Mouse (Mus musculus): ENCODE measurements around the gene Zfp143.
"Not testable (repeated sequence)": the region's sequence is repeated elsewhere in the genome, so short reads cannot be mapped to it uniquely, and the experiment has no call there.

The Zfp143 gene

GRCm38 (mm10) chr7:110096332-110096731, 35.3 kb downstream of the Zfp143 start:
- DNase-seq (ENCODE audit: low spot score): no peak

GRCm38 (mm10) chr7:110097106-110097793, 36.2 kb downstream of the Zfp143 start:
- DNase-seq (ENCODE audit: low spot score): no peak

- no peak for DNase-seq (ENCODE audit: low spot score)
Observed at GRCm38 (mm10) chr7:110100854-110101253, 39.8 kb downstream of the Zfp143 start.

- DNase-seq (ENCODE audit: low spot score): no peak
Observed at GRCm38 (mm10) chr7:110101266-110101665, 40.2 kb downstream of the Zfp143 start.

- no peak for DNase-seq (ENCODE audit: low spot score)
Observed at GRCm38 (mm10) chr7:110105041-110105440, 44.0 kb downstream of the Zfp143 start.

- DNase-seq (ENCODE audit: low spot score): no peak
Observed at GRCm38 (mm10) chr7:110106633-110107032, 45.6 kb downstream of the Zfp143 start.

- DNase-seq (ENCODE audit: low spot score): not testable (repeated sequence)
Observed at GRCm38 (mm10) chr7:110108524-110108923, 47.5 kb downstream of the Zfp143 start.

GRCm38 (mm10) chr7:110108967-110109610, 48.1 kb downstream of the Zfp143 start:
- no peak for DNase-seq (ENCODE audit: low spot score)

- no peak for DNase-seq (ENCODE audit: low spot score)
Observed at GRCm38 (mm10) chr7:110110061-110110656, 49.1 kb downstream of the Zfp143 start.

- DNase-seq (ENCODE audit: low spot score): no peak
Observed at GRCm38 (mm10) chr7:110114699-110115098, 53.7 kb downstream of the Zfp143 start.

GRCm38 (mm10) chr7:110116731-110117291, 55.8 kb downstream of the Zfp143 start:
- DNase-seq (ENCODE audit: low spot score): peak; percentile 15

GRCm38 (mm10) chr7:110118448-110118847, 57.4 kb downstream of the Zfp143 start:
- DNase-seq (ENCODE audit: low spot score): no peak

GRCm38 (mm10) chr7:110120157-110120784, 59.3 kb downstream of the Zfp143 start:
- DNase-seq (ENCODE audit: low spot score): no peak

GRCm38 (mm10) chr7:110121162-110121515, 60.1 kb downstream of the Zfp143 start:
- DNase-seq (ENCODE audit: low spot score): no peak

GRCm38 (mm10) chr7:110121516-110122288, 60.7 kb downstream of the Zfp143 start, which contains the start of gene Wee1:
Gene Wee1, plus strand, starts transcription at chr7:110122046.
- peak; percentile 98 for DNase-seq (ENCODE audit: low spot score)

- DNase-seq (ENCODE audit: low spot score): peak; percentile 4
Observed at GRCm38 (mm10) chr7:110122289-110122564, 61.2 kb downstream of the Zfp143 start.

- DNase-seq (ENCODE audit: low spot score): peak; percentile 34
Observed at GRCm38 (mm10) chr7:110122565-110123422, 61.8 kb downstream of the Zfp143 start.

- DNase-seq (ENCODE audit: low spot score): no peak
Observed at GRCm38 (mm10) chr7:110123844-110124555, 63.0 kb downstream of the Zfp143 start.

- DNase-seq (ENCODE audit: low spot score): no peak
Observed at GRCm38 (mm10) chr7:110128566-110128965, 67.5 kb downstream of the Zfp143 start.

GRCm38 (mm10) chr7:110132272-110132671, 71.3 kb downstream of the Zfp143 start:
- not testable (repeated sequence) for DNase-seq (ENCODE audit: low spot score)

Measured in left cerebral cortex, adult 11 months (tissue).